Comparison of ENCODE assay signal across 22 mouse cellular contexts in genomic region chr2:27547326-27547725, GRCm38 (mm10).
"Had no signal": no experiment of that assay in that cellular context is flagged by ENCODE, and none has a peak within 500 bp of the region (broad histone marks: within the 10 kb centered on the region; RNA-seq: fewer than 3 reads in every experiment).

No protein-coding gene starts in this region.

- H3K27me3 ChIP-seq: heart, embryonic 12.5 days; hindbrain, embryonic 13.5 days; hindbrain, embryonic 15.5 days; kidney, embryonic 15.5 days; limb, embryonic 13.5 days; limb, embryonic 15.5 days; liver, embryonic 12.5 days had no signal

- H3K4me3 ChIP-seq: gastrocnemius, adult 2 months; heart, embryonic 10.5 days; heart, embryonic 12.5 days; hindbrain, embryonic 13.5 days; hindbrain, embryonic 15.5 days; kidney, embryonic 15.5 days; limb, embryonic 13.5 days; limb, embryonic 15.5 days; liver, embryonic 12.5 days had no signal

- H3K9me3 ChIP-seq: heart, embryonic 10.5 days; hindbrain, embryonic 13.5 days; hindbrain, embryonic 15.5 days; kidney, embryonic 15.5 days; limb, embryonic 15.5 days had no signal

- H3K4me1 ChIP-seq: heart, embryonic 10.5 days; heart, embryonic 12.5 days; hindbrain, embryonic 13.5 days; hindbrain, embryonic 15.5 days; kidney, embryonic 15.5 days; limb, embryonic 13.5 days; limb, embryonic 15.5 days; liver, embryonic 12.5 days had no signal

- H3K36me3 ChIP-seq: heart, embryonic 10.5 days; heart, embryonic 12.5 days; hindbrain, embryonic 15.5 days; kidney, embryonic 15.5 days; limb, embryonic 13.5 days; limb, embryonic 15.5 days had no signal

- ATAC-seq: hindbrain, postnatal 0 days; intestine, embryonic 16.5 days; liver, embryonic 12.5 days had no signal

- DNase-seq: gastrocnemius, adult 2 months; gastrocnemius, postnatal 10 days; gastrocnemius, postnatal 36 days; heart, adult 18-20 months; heart, postnatal 10 days; kidney, adult 11 months; kidney, adult 2 months; kidney, adult 9 months; kidney, postnatal 14 days; layer of hippocampus, adult 9-11 months; layer of hippocampus, postnatal 36 days; left cerebral cortex, postnatal 4 days had no signal
